Mouse (Mus musculus) intestine, embryonic 16.5 days (tissue): ENCODE data around the gene Mzt1. TPM values are rescaled to one million over a fixed set of nuclear protein-coding genes. Genes with fewer than 3 reads are reported as not detected.
A peak's percentile ranks its signal among the peaks of the same experiment; 100 is the strongest.

Source experiments
- ATAC-seq: fragments of 200-750 bp; cut with Nextera tagmentation; 2 replicates; pipeline ENCODE4 v1.8.0; 2017; ENCODE audit warnings: moderate TSS enrichment, moderate library complexity
- H3K27ac ChIP-seq: fragments of 300-500 bp; sonication (generic); 2 replicates; pipeline ENCODE4 v1.5.1; 2014; ENCODE audit warnings: mild to moderate bottlenecking, low read length
- H3K27me3 ChIP-seq: fragments of 300-500 bp; sonication (generic); replicated peaks from 2 replicates; pipeline ENCODE4 v1.6.1; 2014; ENCODE audit warnings: low read length, control low read depth, mixed read lengths; ENCODE audit not compliant: control insufficient read depth, insufficient read depth
- H3K36me3 ChIP-seq: fragments of 300-500 bp; sonication (generic); 2 replicates; pipeline ENCODE4 v1.6.1; 2014; ENCODE audit warnings: low read length, control low read depth; ENCODE audit not compliant: control insufficient read depth, insufficient read depth
- H3K4me1 ChIP-seq: fragments of 300-500 bp; sonication (generic); 2 replicates; pipeline ENCODE4 v1.6.1; 2014; ENCODE audit warnings: low read length, control low read depth, mixed read lengths; ENCODE audit not compliant: control insufficient read depth, insufficient read depth
- H3K4me2 ChIP-seq: fragments of 300-500 bp; sonication (generic); 2 replicates; pipeline ENCODE4 v1.6.1; 2014; ENCODE audit warnings: low read depth, low read length, control low read depth
- H3K4me3 ChIP-seq: fragments of 300-500 bp; sonication (generic); 2 replicates; pipeline ENCODE4 v1.5.1; 2014; ENCODE audit warnings: mild to moderate bottlenecking, low read length
- H3K9ac ChIP-seq: fragments of 300-500 bp; sonication (generic); 2 replicates; pipeline ENCODE4 v1.6.1; 2014; ENCODE audit warnings: low read depth, low read length
- H3K9me3 ChIP-seq: fragments of 300-500 bp; sonication (generic); 2 replicates; pipeline ENCODE4 v1.6.1; 2016; ENCODE audit warnings: low read length, control low read depth; ENCODE audit not compliant: control insufficient read depth
- WGBS: fragments of 180-500 bp; shearing (Covaris S2); extraction: QIAGEN DNeasy Blood & Tissue Kit; methylation state at CpG from one replicate; pipeline ENCODE4 v1.1.7; 2014; 5-methylcytosine and 5-hydroxymethylcytosine counted together
- polyA plus RNA-seq: library from polyadenylated mRNA; unstranded; fragments of >200 nt; fragmentation: Nextera tagmentation; extraction: Ambion mirVana; gene quantifications from 2 replicates; pipeline ENCODE4 v1.2.1, GENCODE M21; 2015

The Mzt1 gene
- polyA plus RNA-seq, result 48.8 and 55.6 TPM in 2 replicates

DNA sequence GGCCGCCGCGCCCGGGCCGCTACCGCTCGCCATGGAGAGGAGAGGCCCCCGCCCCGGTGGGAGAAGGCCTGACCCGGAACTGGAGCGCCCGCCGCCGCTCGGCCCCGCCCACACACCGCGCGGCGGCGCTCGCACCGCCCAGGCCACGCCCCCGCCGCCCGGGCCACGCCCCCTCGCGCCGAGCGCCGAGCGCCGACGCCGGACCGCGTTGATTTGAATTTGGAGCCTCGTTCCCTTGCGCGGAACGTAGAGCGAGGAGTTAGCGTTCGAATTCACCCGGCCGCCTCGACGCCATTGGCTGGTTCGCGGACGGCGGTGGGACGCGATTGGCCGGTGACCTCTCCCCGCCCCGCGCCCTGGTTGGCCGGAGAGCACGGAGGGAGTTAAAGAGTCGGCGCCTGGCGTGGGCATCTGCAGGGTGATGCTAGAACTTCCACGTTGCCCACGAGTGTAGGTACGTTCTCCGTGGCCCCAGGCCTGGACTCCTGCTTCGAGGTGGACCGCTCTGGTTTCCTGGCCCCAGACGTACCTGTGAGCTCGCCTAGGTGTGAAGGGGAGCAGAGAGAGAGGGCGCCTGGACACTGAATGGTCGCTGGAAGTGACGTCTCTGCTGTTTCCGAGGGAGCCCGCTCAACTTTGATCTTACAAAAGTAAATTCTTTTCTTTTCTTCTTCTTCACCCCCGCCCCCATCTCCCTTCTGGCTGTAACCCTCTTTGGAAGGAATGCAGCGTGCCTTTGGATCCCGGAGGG lies at the start of gene Mzt1, which contains the start of gene Bora:
Gene Mzt1, minus strand, starts transcription at position 104 of the 751 bp plus-strand sequence.
Gene Bora, plus strand, starts transcription at position 192 of the 751 bp plus-strand sequence.
- Histone ChIP-seq H3K36me3 (no peaks in the 10 kb centered on the region), H3K4me3 (peak within 1 kb of the TSS; percentile 79), H3K27ac (peak within 1 kb of the TSS; percentile 92), H3K9me3 (no peaks in the 10 kb centered on the region), H3K4me2 (peak within 1 kb of the TSS; percentile 68), H3K27me3 (no peaks in the 10 kb centered on the region), H3K4me1 (peaks cover 18% of the 10 kb centered on the region), H3K9ac (peak within 1 kb of the TSS; percentile 90)
- peak; percentile 96 for ATAC-seq
- under 1% methylated on average over 78 of the region's 81 CpGs for WGBS

DNA sequence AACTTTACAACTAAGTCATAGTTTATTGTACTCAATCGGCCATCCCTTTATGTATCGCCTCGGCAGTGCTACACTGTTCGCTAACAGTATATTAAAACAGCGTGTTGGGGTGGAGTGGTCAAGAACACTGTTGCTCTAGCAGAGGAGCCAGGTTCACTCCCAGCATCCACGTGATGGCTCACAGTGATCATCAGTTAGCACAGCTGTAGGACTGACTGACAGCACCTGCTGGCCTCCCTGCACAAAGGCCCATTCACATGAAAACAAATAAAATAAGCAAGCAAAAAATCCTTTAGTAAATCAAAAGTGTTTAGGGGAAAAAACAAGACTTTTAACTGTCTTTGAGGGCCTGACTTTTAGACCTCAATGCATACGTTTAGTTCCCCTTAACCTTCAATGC lies 43.0 kb upstream of the Mzt1 start:
- H3K4me3 ChIP-seq, result no peak overlapping the region
- no peak for ATAC-seq
- WGBS, result 94% methylated on average over 7 of the region's 7 CpGs
- H3K27ac ChIP-seq, result no peak overlapping the region
- no peaks in the 10 kb centered on the region for H3K9me3 ChIP-seq
- no peak overlapping the region for H3K4me2 ChIP-seq
- no peak overlapping the region for H3K9ac ChIP-seq
- no peaks in the 10 kb centered on the region for H3K4me1 ChIP-seq
- peaks cover 14% of the 10 kb centered on the region for H3K36me3 ChIP-seq
- H3K27me3 ChIP-seq, result no peaks in the 10 kb centered on the region

DNA sequence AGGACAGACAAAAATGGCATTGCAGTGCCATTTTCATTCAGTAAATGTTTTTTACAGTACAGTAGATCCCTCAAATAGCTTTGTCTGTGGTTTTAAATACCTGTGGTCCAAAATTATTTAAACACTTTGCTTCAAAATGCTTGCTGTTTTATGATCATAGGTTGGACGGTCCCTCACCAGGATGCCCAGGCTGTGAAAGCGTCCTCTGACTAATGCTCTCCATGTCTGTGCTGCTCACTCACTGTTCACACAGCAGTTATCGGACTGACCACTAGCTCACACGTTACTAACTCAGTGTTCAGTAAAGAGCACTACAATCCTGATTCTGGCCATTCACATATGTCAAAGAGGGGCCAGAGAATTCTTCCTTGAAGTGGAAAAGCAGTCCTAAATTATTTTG lies 25.2 kb upstream of the Mzt1 start:
- Histone ChIP-seq H3K4me1 (no peaks in the 10 kb centered on the region), H3K36me3 (peaks cover 12% of the 10 kb centered on the region; the same call in 1 of the 2 replicates), H3K4me2 (no peak overlapping the region), H3K9me3 (no peaks in the 10 kb centered on the region), H3K27me3 (no peaks in the 10 kb centered on the region), H3K9ac (no peak overlapping the region), H3K4me3 (no peak overlapping the region), H3K27ac (no peak overlapping the region)
- WGBS, result 90% methylated on average over 4 of the region's 4 CpGs
- no peak for ATAC-seq

DNA sequence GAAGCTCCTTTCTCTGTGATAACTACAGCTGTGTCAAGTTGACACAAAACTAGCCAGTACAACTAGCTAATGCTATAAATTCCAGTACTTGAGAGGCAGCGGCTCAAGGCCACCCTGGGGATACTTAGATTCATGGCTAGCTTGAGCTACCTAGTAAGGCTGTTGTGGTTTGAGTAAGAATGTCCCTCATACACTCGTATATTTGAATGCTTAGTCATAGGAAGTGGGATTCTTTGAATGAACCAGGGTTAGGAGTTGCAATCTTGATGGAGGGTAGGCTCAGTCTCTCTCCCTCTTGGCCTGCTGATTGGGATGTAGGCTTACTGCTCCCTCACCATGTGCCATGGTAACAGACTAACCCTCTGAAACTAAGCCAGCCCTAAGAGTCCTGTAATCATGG lies 17.2 kb upstream of the Mzt1 start:
- no peak overlapping the region for H3K4me2 ChIP-seq
- WGBS, result 92% methylated on average over 2 of the region's 2 CpGs
- no peak for ATAC-seq
- no peak overlapping the region for H3K4me3 ChIP-seq
- H3K27ac ChIP-seq, result no peak overlapping the region
- H3K27me3 ChIP-seq, result no peaks in the 10 kb centered on the region
- no peak overlapping the region for H3K9ac ChIP-seq
- no peaks in the 10 kb centered on the region for H3K4me1 ChIP-seq
- H3K9me3 ChIP-seq, result no peaks in the 10 kb centered on the region
- peaks cover 6% of the 10 kb centered on the region; the same call in 1 of the 2 replicates for H3K36me3 ChIP-seq

DNA sequence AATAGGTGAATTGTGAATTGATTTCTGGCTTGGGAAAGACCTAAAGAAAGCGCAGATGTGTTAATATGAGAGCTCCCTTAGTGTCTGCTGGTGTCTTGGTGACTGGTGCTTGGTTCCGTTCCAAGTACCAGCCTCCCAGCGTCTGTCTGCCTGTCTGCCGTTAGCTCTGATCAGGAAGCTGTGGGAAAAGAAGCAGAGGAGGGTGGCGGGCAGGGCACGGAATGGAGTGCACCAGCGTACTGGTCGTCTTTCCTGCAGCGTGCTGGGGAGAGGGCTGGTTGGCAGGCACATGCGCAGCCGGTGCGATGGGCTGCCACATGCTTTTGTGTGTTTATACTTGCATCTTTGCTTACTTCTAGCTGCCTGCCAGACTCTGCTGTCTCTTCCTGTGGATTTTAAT lies 14.7 kb upstream of the Mzt1 start:
- H3K4me2 ChIP-seq, result no peak overlapping the region
- H3K9me3 ChIP-seq, result no peaks in the 10 kb centered on the region
- peaks cover 5% of the 10 kb centered on the region; the same call in 1 of the 2 replicates for H3K36me3 ChIP-seq
- no peaks in the 10 kb centered on the region for H3K4me1 ChIP-seq
- no peaks in the 10 kb centered on the region for H3K27me3 ChIP-seq
- no peak overlapping the region for H3K4me3 ChIP-seq
- no peak overlapping the region for H3K9ac ChIP-seq
- WGBS, result 80% methylated on average over 12 of the region's 12 CpGs
- ATAC-seq, result no peak
- no peak overlapping the region for H3K27ac ChIP-seq

DNA sequence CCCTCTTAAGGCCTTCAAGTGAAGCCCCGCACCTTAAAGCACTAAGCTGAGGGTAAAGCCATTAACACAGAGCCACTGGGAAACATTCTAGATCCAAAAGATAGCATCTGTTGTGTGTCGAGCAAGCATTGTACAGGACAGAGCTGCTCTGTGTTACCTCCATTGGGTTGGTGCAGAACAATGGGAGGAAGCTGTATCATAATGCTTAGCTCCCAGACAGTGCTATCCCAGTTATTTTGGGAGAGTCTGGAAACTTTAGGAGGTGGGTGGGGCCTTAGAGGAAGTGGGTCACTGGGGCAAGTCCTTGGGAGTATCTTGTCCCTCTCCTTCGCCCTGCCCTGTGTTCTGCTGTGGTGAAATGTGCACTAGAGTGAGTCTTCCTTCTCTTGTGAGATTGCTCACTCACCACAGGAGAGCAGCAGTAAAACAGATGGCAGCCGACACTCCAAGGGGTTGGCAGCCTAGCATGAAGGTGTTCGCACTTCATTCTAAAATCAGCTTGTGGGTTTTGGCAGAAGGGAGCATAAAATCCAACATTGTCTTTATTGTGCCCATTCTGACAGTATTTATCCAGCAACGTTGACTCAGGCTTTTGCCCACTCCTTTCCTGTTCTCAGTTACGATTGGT lies 13.1 kb upstream of the Mzt1 start:
- no peak overlapping the region for H3K4me3 ChIP-seq
- H3K4me1 ChIP-seq, result no peaks in the 10 kb centered on the region
- H3K27me3 ChIP-seq, result no peaks in the 10 kb centered on the region
- H3K9ac ChIP-seq, result no peak overlapping the region
- H3K36me3 ChIP-seq, result peaks cover 5% of the 10 kb centered on the region; the same call in 1 of the 2 replicates
- no peak overlapping the region for H3K4me2 ChIP-seq
- H3K9me3 ChIP-seq, result no peaks in the 10 kb centered on the region
- ATAC-seq, result peak; percentile 58; the same call in 1 of the 2 replicates
- no peak overlapping the region for H3K27ac ChIP-seq
- 84% methylated on average over 7 of the region's 7 CpGs for whole genome bisulfite sequencing

DNA sequence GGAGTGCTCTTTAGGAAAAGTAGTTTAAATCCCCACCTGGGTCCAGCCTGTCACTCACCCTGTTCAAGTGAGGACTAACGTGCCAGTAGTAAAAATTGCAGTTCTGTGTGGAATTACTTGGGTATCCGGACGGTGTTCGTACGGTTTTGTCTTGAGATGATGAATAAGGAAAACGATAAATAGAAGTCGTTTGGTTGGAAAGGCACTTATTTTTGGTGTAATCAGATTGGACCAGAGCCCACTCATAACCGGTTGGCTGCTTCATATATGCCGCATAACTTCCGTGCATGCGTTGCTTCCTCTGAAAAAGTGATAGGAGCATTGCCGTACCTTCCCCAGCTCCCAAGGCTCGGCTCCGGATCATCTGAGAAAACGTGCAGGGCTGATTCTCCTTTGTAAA lies 848 bp upstream of the Mzt1 start:
- H3K27me3 ChIP-seq, result no peaks in the 10 kb centered on the region
- peak overlapping the region; percentile 75 for H3K9ac ChIP-seq
- 0 out of 2 replicates have a peak, but pooled peaks cover 2% of the 10 kb centered on the region for H3K36me3 ChIP-seq
- H3K9me3 ChIP-seq, result no peaks in the 10 kb centered on the region
- peak overlapping the region; percentile 66 for H3K4me2 ChIP-seq
- peak; percentile 7 for ATAC-seq
- H3K4me3 ChIP-seq, result peak overlapping the region; percentile 79
- peak overlapping the region; percentile 76 for H3K27ac ChIP-seq
- peaks cover 13% of the 10 kb centered on the region for H3K4me1 ChIP-seq
- WGBS, result under 1% methylated on average over 15 of the region's 15 CpGs

DNA sequence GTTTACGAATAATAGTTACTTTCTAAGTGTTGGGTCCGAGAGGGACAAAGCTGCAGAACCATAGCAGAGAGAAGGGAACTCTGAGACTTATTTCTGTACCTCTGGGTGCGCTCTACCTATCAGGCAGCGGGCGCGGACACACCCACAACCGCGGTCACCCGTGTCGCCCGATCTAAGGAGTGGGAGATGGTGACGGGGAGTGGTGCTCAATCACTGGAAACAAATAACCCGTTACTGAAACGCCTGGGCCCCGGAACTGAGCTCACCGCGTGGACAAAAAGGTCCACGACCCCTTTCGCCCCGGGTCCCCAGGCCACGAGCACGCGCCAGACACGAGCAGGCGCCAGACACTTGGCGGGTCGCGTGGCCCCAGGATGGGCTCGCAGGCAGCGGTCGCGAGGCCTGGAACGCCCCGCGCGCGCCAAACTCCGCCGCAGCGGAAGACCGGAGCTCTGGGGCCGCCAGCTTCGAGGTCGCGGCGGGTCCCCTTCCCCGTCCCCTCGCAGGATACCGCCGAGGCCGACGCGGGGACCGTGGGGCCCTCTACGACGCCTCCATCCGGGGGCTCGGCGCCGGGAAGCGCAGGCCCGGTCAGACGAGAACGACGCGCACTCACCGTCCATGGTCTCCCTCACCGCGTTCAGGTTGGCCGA lies 430 bp downstream of the Mzt1 start:
- Histone ChIP-seq H3K4me3 (peak overlapping the region; percentile 79), H3K4me2 (peak overlapping the region; percentile 68), H3K36me3 (no peaks in the 10 kb centered on the region), H3K4me1 (peaks cover 20% of the 10 kb centered on the region), H3K27ac (peak overlapping the region; percentile 92), H3K27me3 (no peaks in the 10 kb centered on the region), H3K9me3 (no peaks in the 10 kb centered on the region), H3K9ac (peak overlapping the region; percentile 90)
- peak; percentile 21 for ATAC-seq
- WGBS, result under 1% methylated on average over 70 of the region's 70 CpGs

DNA sequence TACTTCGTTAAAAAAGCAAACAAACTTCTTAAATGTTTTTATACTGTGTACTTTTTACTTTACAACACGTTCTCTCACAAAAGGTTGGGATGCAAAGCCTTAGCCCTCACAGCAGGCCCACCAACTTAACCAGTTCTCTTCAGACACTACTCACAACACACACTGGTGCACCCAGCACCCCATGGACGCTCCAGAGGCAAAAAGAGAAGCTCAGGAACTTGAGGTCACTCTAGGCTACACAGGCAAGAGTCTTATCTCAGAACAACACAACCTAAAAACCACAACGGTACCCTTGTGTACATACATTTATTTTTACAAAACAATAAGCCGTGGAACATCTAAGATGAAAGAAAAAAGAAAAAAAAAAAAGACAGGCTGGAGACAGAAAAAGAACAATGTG lies 1.2 kb downstream of the Mzt1 start:
- peak overlapping the region; percentile 90; the same call in 1 of the 2 replicates for H3K9ac ChIP-seq
- no peaks in the 10 kb centered on the region for H3K36me3 ChIP-seq
- H3K9me3 ChIP-seq, result no peaks in the 10 kb centered on the region
- peaks cover 20% of the 10 kb centered on the region for H3K4me1 ChIP-seq
- H3K27ac ChIP-seq, result no peak overlapping the region
- no peak for ATAC-seq
- 5% methylated on average over 5 of the region's 5 CpGs for WGBS
- peak overlapping the region; percentile 79 for H3K4me3 ChIP-seq
- peak overlapping the region; percentile 68 for H3K4me2 ChIP-seq
- no peaks in the 10 kb centered on the region for H3K27me3 ChIP-seq
